Mouse (Mus musculus): ENCODE data around the gene Thsd7a. TPM values are rescaled to one million over a fixed set of nuclear protein-coding genes. Genes with fewer than 3 reads are reported as not detected.

Thsd7a gene
- polyA plus RNA-seq, 1 experiment from 2014 or later, result 3.6 TPM

DNA sequence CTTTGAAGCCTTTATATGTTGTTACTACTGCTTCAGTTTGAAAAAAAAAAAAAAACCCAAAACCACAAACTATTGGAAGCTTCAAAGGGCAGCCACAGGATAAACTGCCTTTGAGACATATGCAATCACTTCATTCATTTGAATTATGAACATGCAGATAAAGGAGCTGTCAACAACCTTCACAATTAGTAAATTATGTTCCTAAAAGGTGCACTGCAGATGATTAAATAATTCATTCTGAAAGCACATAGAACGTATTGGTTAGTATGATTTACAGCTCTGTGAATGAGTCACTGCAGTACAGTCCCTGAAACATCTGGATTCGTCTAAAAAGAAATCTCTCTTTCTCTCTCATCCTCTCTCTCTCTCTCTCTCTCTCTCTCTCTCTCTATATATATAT lies 390.5 kb downstream of the Thsd7a start:
- H3K4me2 ChIP-seq, result no peak overlapping the region
- ATAC-seq (ENCODE audit: insufficient number of reproducible peaks, insufficient read depth, low FRiP score, low TSS enrichment, low read depth), result no peak
- no peak overlapping the region for H3K27ac ChIP-seq
- no peaks in the 10 kb centered on the region for H3K36me3 ChIP-seq
- H3K9ac ChIP-seq, result no peak overlapping the region
- H3K4me1 ChIP-seq, result no peaks in the 10 kb centered on the region
- no peak overlapping the region for H3K4me3 ChIP-seq
- H3K9me3 ChIP-seq, result peaks cover 4% of the 10 kb centered on the region; the same call in 1 of the 2 replicates
- H3K27me3 ChIP-seq, result no peaks in the 10 kb centered on the region
- WGBS, result 31% methylated on average over 2 of the region's 2 CpGs

GRCm38 (mm10) chr6:12353573-12353972 lies 395.6 kb downstream of the Thsd7a start:
- Histone ChIP-seq H3K4me2 (no peak overlapping the region), H3K36me3 (no peaks in the 10 kb centered on the region), H3K9me3 (peaks cover 4% of the 10 kb centered on the region; the same call in 1 of the 2 replicates), H3K27ac (no peak overlapping the region), H3K27me3 (no peaks in the 10 kb centered on the region), H3K9ac (no peak overlapping the region), H3K4me1 (no peaks in the 10 kb centered on the region), H3K4me3 (no peak overlapping the region)
- no peak for ATAC-seq (ENCODE audit: insufficient number of reproducible peaks, insufficient read depth, low FRiP score, low TSS enrichment, low read depth)
- WGBS, result 78% methylated on average over 2 of the region's 2 CpGs

DNA sequence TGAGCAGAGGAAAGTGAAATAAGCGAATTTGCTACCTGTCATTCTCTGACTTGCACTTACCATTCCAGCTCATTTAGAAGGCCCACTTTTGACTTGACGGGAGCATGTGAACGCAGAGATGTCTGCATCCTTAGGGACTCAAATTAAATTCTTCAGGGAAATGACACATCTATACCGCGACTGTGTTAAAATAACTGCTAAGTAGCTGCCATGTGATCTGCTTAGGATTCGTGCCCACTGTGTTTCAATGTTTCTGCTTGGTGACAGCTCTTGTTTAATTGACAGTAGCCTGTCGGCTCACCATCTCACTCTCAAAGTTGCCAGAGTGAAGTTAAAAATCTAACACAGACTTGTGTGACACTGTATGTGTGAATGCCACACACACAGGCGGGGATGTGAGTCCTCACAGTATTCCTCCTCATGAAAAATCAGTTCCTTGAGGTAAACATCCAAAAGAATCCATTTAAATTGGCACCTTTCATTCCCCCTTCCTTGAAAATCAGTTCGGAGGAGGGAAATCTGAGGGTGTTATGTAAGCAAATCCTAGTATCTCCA lies 397.0 kb downstream of the Thsd7a start:
- H3K9ac ChIP-seq, result no peak overlapping the region
- H3K4me2 ChIP-seq, result no peak overlapping the region
- no peaks in the 10 kb centered on the region for H3K4me1 ChIP-seq
- H3K27me3 ChIP-seq, result no peaks in the 10 kb centered on the region
- 68% methylated on average over 9 of the region's 9 CpGs for WGBS
- no peaks in the 10 kb centered on the region for H3K36me3 ChIP-seq
- no peak overlapping the region for H3K27ac ChIP-seq
- no peak for ATAC-seq (ENCODE audit: insufficient number of reproducible peaks, insufficient read depth, low FRiP score, low TSS enrichment, low read depth)
- H3K4me3 ChIP-seq, result no peak overlapping the region
- peaks cover 4% of the 10 kb centered on the region; the same call in 1 of the 2 replicates for H3K9me3 ChIP-seq

GRCm38 (mm10) chr6:12350753-12351152 lies 398.5 kb downstream of the Thsd7a start:
- H3K9me3 ChIP-seq, result no peaks in the 10 kb centered on the region
- ATAC-seq (ENCODE audit: insufficient number of reproducible peaks, insufficient read depth, low FRiP score, low TSS enrichment, low read depth), result no peak

DNA sequence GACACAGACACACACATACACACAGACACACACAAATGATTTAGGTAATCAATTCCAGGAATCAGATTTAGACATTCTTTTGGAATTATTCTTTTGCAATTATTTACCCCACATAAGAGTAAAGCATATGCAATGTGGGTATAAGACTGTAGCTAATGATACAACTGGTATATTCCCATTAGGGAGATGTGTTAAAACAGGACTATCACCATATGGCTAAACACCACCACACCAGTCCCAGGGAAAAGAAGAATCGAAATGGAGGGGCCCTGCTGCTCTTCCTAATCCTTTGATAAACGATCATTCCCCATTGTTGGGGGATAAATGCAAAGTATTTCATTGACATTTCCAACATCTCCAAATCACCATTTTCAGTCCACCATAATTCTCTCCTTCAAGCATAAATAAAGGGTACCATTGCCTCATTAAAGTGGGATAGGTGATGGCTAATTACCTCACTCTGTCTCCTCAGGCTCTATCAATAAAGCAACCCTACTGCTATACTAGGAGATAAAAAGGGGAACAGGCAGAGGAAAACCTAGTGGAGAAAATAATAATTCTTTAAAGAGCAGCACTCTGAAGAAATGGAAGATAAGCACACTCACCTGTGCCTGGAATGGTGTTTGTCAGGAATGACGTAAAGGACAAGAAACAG lies 400.0 kb downstream of the Thsd7a start:
- H3K4me1 ChIP-seq, result no peaks in the 10 kb centered on the region
- H3K9ac ChIP-seq, result no peak overlapping the region
- no peak overlapping the region for H3K4me2 ChIP-seq
- H3K27me3 ChIP-seq, result no peaks in the 10 kb centered on the region
- H3K27ac ChIP-seq, result no peak overlapping the region
- no peaks in the 10 kb centered on the region for H3K36me3 ChIP-seq
- no peak overlapping the region for H3K4me3 ChIP-seq
- no peaks in the 10 kb centered on the region for H3K9me3 ChIP-seq
- WGBS, result 68% methylated on average over 3 of the region's 3 CpGs
- ATAC-seq (ENCODE audit: insufficient number of reproducible peaks, insufficient read depth, low FRiP score, low TSS enrichment, low read depth), result no peak

More at GRCm38 (mm10) chr6:12350753-12351152, 398.5 kb downstream of the Thsd7a start:
- Histone ChIP-seq H3K4me1 (no peaks in the 10 kb centered on the region), H3K4me2 (no peak overlapping the region; the same call in 1 of the 2 replicates), H3K36me3 (no peaks in the 10 kb centered on the region), H3K4me3 (no peak overlapping the region), H3K27ac (no peak overlapping the region), H3K9ac (no peak overlapping the region), H3K27me3 (no peaks in the 10 kb centered on the region)
- 38% methylated on average over 5 of the region's 5 CpGs for WGBS

DNA sequence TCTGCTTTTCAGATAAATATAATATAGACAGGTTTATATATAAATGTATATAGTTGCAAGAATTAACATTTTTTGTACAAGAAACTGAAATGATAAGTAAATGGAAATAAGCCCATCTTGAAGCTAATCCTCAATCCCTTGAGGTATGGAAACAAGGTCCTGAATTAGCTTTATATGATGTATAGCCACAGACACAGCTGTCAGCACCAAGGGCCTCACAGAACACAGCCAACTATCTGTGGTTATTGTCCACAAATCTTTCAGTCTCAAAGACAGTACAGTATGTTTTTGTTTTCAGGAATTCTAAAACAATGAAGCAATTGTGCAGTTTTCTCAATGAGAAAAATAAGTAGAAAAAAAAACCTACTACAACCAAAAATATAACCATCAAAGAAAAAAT lies 400.5 kb downstream of the Thsd7a start:
- H3K4me1 ChIP-seq, result no peaks in the 10 kb centered on the region
- H3K4me3 ChIP-seq, result no peak overlapping the region
- H3K9ac ChIP-seq, result no peak overlapping the region
- H3K4me2 ChIP-seq, result no peak overlapping the region
- H3K36me3 ChIP-seq, result no peaks in the 10 kb centered on the region
- ATAC-seq (ENCODE audit: insufficient number of reproducible peaks, insufficient read depth, low FRiP score, low TSS enrichment, low read depth), result no peak
- H3K27ac ChIP-seq, result no peak overlapping the region
- H3K9me3 ChIP-seq, result no peaks in the 10 kb centered on the region
- no peaks in the 10 kb centered on the region for H3K27me3 ChIP-seq

DNA sequence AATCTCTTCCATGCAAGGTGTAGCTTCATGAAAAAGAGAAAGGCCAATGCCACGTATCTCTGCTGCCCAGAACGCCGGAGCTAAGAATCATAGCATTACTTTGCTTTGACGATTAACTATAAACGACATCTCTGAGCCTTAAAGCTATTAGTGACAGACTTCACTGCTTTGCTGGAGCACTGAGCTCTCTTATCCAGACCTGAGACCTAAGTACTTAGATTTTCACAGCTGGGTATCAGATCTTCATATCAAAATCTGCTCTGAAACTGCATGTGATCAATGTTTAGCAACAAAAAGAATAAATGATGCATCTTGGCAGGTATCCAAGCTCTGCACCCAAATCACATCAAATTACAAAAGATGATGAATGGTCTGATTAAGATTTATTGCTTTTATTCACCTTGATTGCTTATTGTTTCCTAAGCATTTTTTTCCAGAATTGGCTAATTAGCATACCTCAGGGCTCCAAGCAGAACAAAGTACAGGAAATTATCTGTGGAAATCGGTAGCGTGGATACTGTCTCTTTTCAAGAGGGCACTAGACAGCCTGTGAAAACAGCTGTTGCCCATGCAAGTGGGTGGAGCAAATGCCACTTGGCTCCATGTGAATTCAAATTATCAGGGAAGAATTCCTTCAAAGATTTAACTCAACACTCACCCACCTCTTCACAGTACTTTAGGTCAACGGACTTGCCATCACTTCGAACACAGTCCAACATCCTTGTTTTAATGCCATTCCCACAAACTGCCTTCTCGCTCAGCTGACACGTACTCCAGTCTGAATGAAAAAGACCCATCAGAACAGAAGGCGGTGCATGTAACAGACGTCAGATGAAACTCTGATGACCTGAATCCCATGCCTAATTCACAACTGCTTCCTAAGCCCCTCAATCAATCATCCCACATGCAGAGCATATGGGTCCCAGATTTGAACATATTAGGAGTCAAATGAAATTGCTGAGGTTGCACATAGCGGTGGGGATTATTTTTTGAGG lies 412.3 kb downstream of the Thsd7a start:
- H3K27ac ChIP-seq, result no peak overlapping the region
- no peak overlapping the region for H3K4me2 ChIP-seq
- ATAC-seq (ENCODE audit: insufficient number of reproducible peaks, insufficient read depth, low FRiP score, low TSS enrichment, low read depth), result no peak
- WGBS, result 66% methylated on average over 14 of the region's 14 CpGs
- H3K4me1 ChIP-seq, result no peaks in the 10 kb centered on the region
- no peaks in the 10 kb centered on the region for H3K27me3 ChIP-seq
- H3K9ac ChIP-seq, result no peak overlapping the region
- no peaks in the 10 kb centered on the region for H3K9me3 ChIP-seq
- no peak overlapping the region for H3K4me3 ChIP-seq
- no peaks in the 10 kb centered on the region for H3K36me3 ChIP-seq

DNA sequence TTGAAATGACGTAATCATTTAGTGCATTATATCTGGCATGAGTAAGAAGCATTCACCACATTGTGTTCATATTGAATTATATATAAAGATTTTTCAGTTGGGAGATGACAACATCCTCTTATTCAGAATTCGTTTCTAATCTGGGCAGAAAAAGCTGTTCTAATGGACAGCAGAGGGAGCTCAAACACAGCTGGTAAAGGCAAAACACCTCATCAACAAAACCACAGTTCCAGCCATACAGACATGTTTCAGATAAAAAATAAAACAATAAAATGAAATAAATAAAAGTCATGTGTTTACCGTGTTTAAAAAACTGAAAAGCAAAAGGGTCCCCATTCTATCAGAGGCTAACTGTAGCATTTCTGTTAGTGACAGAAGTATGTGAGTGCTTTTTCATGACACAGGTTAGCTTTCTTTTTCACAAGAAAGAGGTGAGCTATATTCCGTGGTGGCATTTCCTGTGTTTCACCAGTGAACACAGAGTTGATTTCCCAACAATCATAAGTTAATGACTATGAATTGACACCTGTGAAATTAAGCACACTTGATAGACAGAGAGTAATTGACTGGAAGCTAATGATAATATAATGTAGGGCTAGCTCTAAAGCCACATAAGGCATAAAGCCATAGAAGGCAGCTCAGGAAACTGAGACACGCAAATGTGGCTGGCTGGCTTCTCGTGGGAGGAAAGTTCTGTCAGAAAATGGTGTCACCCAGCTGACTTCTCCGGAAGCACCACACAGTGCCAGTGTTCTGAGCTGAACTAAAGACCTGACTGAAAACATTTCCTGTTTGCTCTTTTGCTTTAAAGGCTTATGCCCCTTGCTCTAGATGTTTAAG lies 433.9 kb downstream of the Thsd7a start:
- ATAC-seq (ENCODE audit: insufficient number of reproducible peaks, insufficient read depth, low FRiP score, low TSS enrichment, low read depth), result no peak
- WGBS, result 50% methylated on average over 7 of the region's 7 CpGs

DNA sequence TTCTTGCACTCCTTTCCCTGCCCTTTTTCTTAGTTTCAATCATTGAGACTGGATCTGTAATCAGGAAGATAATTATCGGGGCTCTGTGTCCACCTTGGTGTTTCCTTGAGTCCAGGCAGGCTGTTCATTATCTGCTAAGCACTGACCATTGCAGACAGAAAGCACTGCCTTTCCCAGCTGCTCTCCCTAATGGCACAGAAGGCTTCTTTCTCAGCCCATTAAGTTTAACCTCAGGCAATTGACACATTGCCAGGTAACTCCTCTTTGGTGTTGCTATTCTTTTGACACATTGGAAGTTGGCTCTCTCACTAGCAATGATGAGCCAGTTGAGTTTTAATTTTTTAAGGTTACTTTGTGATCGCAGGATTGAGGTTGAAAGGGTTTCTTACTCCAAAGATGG lies 441.7 kb downstream of the Thsd7a start:
- Histone ChIP-seq H3K4me3 (no peak overlapping the region), H3K27ac (no peak overlapping the region), H3K9ac (no peak overlapping the region), H3K36me3 (no peaks in the 10 kb centered on the region), H3K27me3 (no peaks in the 10 kb centered on the region), H3K9me3 (peaks cover 5% of the 10 kb centered on the region; the same call in 1 of the 2 replicates), H3K4me2 (no peak overlapping the region), H3K4me1 (no peaks in the 10 kb centered on the region)
- no peak for ATAC-seq (ENCODE audit: insufficient number of reproducible peaks, insufficient read depth, low FRiP score, low TSS enrichment, low read depth)
- WGBS, result 88% methylated on average over 2 of the region's 2 CpGs

More for the DNA sequence above, 433.9 kb downstream of the Thsd7a start:
- H3K4me2 ChIP-seq, result no peak overlapping the region
- H3K36me3 ChIP-seq, result no peaks in the 10 kb centered on the region
- H3K4me1 ChIP-seq, result no peaks in the 10 kb centered on the region
- H3K27me3 ChIP-seq, result no peaks in the 10 kb centered on the region
- H3K9me3 ChIP-seq, result no peaks in the 10 kb centered on the region
- no peak overlapping the region for H3K9ac ChIP-seq
- H3K4me3 ChIP-seq, result no peak overlapping the region
- H3K27ac ChIP-seq, result no peak overlapping the region

DNA sequence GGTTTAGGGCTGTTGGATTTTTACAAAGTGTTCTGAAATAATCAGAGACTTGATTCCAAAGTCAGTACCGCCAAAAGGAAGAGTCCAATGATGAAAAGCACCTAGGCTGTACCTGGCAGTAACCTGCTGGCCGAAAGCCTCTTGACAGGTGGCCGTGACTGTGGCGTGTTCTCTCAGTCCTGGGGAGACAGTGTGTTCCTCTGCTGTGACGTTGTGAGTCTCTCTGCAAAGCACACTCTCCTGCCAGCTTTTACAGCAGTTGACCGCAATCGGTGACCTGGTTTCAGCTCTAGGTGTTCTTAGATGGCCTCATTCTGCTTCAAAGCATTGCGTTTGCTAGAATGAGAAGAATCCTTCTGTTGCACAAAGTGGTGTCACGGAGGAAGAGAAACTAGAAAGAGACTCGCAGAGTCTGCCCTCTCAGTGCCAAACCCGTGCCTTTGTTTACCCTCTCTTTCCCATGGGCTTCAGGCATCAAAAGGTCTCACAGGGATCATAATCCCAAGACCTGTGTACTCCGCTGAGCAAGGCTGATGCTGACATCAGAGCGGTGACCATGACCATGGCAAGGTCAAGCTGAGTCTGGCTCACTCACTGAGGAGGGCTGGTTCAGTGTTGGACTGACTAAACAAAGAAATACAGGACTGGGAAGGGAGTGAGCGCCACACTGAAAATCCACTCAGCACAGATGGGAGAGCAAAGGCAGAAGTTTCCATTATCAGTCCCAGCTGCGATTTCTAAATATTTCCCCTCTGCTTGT lies 486.4 kb downstream of the Thsd7a start:
- no peak for ATAC-seq (ENCODE audit: insufficient number of reproducible peaks, insufficient read depth, low FRiP score, low TSS enrichment, low read depth)
- Histone ChIP-seq H3K36me3 (no peaks in the 10 kb centered on the region), H3K4me1 (no peaks in the 10 kb centered on the region), H3K4me3 (no peak overlapping the region), H3K4me2 (no peak overlapping the region), H3K27ac (no peak overlapping the region), H3K9ac (no peak overlapping the region), H3K9me3 (no peaks in the 10 kb centered on the region), H3K27me3 (no peaks in the 10 kb centered on the region)
- WGBS, result 80% methylated on average over 15 of the region's 15 CpGs
